Mouse (Mus musculus): Measurements from ENCODE around the gene Bpifa6. TPM values are rescaled to one million over a fixed set of nuclear protein-coding genes. Genes with fewer than 3 reads are reported as not detected.

Bpifa6 gene
- polyA plus RNA-seq, 1 experiment from 2014 or later: not detected

DNA sequence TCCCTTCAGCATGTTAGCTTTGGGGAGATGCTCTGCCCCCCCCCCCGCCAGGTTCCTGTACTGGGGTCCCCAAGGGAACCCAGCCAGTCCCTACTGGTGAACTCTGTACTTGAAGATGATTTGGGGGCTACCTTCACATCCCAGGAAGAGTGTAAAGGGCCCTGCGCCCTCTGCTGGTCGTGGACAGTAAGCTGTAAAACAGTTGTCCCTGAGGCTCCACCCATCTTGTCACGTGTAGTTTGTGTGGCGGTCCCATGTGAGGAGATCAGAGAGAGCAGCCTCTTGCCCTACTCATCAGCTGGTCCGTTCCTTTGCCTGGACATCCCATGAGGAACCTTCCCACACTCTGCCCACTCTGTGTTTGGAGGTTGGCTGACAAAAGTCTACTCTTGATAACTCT, 20.9 kb upstream of the Bpifa6 start:
- Histone ChIP-seq H3K9me3 (ENCODE audit: control insufficient read depth, low read length) (no peaks in the 10 kb centered on the region), H3K27me3 (ENCODE audit: control insufficient read depth, insufficient read depth, low read length) (no peaks in the 10 kb centered on the region), H3K27ac (ENCODE audit: low read depth, low read length) (no peak overlapping the region), H3K36me3 (ENCODE audit: control insufficient read depth, insufficient read depth, low read length) (no peaks in the 10 kb centered on the region), H3K4me3 (ENCODE audit: low read depth, low read length) (no peak overlapping the region), H3K9ac (replicated peaks; ENCODE audit: low read depth, low read length) (no peak overlapping the region), H3K4me1 (ENCODE audit: control insufficient read depth, insufficient read depth, low read length) (no peaks in the 10 kb centered on the region), H3K4me2 (ENCODE audit: low read depth, low read length) (no peak overlapping the region)
- no peak for ATAC-seq (ENCODE audit: low read depth)
- WGBS: 11% methylated on average over 6 of the region's 6 CpGs

- Histone ChIP-seq H3K27me3 (ENCODE audit: control insufficient read depth, insufficient read depth, low read length) (no peaks in the 10 kb centered on the region), H3K4me1 (ENCODE audit: control insufficient read depth, insufficient read depth, low read length) (no peaks in the 10 kb centered on the region), H3K36me3 (ENCODE audit: control insufficient read depth, insufficient read depth, low read length) (no peaks in the 10 kb centered on the region), H3K4me3 (ENCODE audit: low read depth, low read length) (no peak overlapping the region), H3K9me3 (ENCODE audit: control insufficient read depth, low read length) (no peaks in the 10 kb centered on the region), H3K27ac (ENCODE audit: low read depth, low read length) (no peak overlapping the region), H3K4me2 (ENCODE audit: low read depth, low read length) (no peak overlapping the region), H3K9ac (replicated peaks; ENCODE audit: low read depth, low read length) (no peak overlapping the region)
- no peak for ATAC-seq (ENCODE audit: low read depth)
- WGBS: 71% methylated on average over 4 of the region's 4 CpGs
Observed at GRCm38 (mm10) chr2:153962821-153963331, 11.9 kb upstream of the Bpifa6 start.

DNA sequence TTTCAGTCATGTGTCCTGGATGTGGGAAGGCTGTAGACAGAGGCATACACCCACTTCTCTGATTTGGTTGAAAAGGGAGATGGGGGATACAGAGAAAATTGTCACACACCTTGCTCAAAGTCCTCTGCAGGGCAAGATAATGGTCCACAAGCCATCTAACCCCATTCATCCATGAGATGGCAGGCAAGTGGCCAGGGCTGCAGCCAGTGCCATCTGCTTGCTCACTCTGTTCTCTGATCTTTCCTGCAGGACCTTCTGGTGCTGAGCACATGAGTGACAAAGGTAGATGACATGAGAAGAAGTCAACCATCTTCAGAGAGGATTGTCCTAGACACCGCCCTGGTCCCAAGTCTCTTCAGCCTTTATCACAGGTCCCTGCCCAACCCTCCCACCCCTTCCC, 11.4 kb upstream of the Bpifa6 start:
- H3K27ac ChIP-seq (ENCODE audit: low read depth, low read length): no peak overlapping the region
- no peaks in the 10 kb centered on the region for H3K4me1 ChIP-seq (ENCODE audit: control insufficient read depth, insufficient read depth, low read length)
- no peaks in the 10 kb centered on the region for H3K9me3 ChIP-seq (ENCODE audit: control insufficient read depth, low read length)
- no peaks in the 10 kb centered on the region for H3K27me3 ChIP-seq (ENCODE audit: control insufficient read depth, insufficient read depth, low read length)
- WGBS: 100% methylated on average over 1 of the region's 1 CpGs
- H3K36me3 ChIP-seq (ENCODE audit: control insufficient read depth, insufficient read depth, low read length): no peaks in the 10 kb centered on the region
- H3K4me2 ChIP-seq (ENCODE audit: low read depth, low read length): no peak overlapping the region
- ATAC-seq (ENCODE audit: low read depth): no peak
- H3K4me3 ChIP-seq (ENCODE audit: low read depth, low read length): no peak overlapping the region
- no peak overlapping the region for H3K9ac ChIP-seq (replicated peaks; ENCODE audit: low read depth, low read length)

DNA sequence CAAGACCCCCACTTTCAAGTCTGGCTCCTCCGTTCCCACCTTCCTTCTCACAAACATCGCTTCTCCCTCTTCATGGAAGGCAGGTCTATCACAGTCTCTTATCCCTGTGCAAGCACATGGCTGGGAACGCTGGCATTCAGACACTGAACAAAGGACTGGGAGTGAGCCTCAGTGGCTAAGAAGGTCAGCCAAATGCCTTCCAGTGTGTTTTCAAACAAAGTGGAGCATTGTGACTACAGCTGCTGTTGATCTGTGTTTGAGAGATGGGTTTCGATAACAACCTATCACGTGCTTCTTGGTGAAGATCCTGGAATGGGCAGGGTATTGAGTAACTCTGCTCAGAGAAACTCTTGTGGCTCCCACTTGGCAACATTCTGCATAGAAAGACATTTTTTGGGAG, 4.5 kb upstream of the Bpifa6 start:
- Histone ChIP-seq H3K4me3 (ENCODE audit: low read depth, low read length) (no peak overlapping the region), H3K36me3 (ENCODE audit: control insufficient read depth, insufficient read depth, low read length) (no peaks in the 10 kb centered on the region), H3K9me3 (ENCODE audit: control insufficient read depth, low read length) (no peaks in the 10 kb centered on the region), H3K9ac (replicated peaks; ENCODE audit: low read depth, low read length) (no peak overlapping the region), H3K4me2 (ENCODE audit: low read depth, low read length) (no peak overlapping the region), H3K27me3 (ENCODE audit: control insufficient read depth, insufficient read depth, low read length) (no peaks in the 10 kb centered on the region), H3K4me1 (ENCODE audit: control insufficient read depth, insufficient read depth, low read length) (no peaks in the 10 kb centered on the region), H3K27ac (ENCODE audit: low read depth, low read length) (no peak overlapping the region)
- ATAC-seq (ENCODE audit: low read depth): no peak; the same call in 1 of the 2 replicates
- WGBS: 61% methylated on average over 5 of the region's 5 CpGs

GRCm38 (mm10) chr2:153995770-153996169, 21.0 kb downstream of the Bpifa6 start:
- Histone ChIP-seq H3K27me3 (ENCODE audit: control insufficient read depth, insufficient read depth, low read length) (no peaks in the 10 kb centered on the region), H3K9me3 (ENCODE audit: control insufficient read depth, low read length) (no peaks in the 10 kb centered on the region), H3K4me2 (ENCODE audit: low read depth, low read length) (no peak overlapping the region), H3K4me1 (ENCODE audit: control insufficient read depth, insufficient read depth, low read length) (no peaks in the 10 kb centered on the region), H3K9ac (replicated peaks; ENCODE audit: low read depth, low read length) (no peak overlapping the region), H3K4me3 (ENCODE audit: low read depth, low read length) (no peak overlapping the region), H3K36me3 (ENCODE audit: control insufficient read depth, insufficient read depth, low read length) (no peaks in the 10 kb centered on the region), H3K27ac (ENCODE audit: low read depth, low read length) (no peak overlapping the region)
- WGBS: 10% methylated on average over 7 of the region's 7 CpGs
- ATAC-seq (ENCODE audit: low read depth): no peak

DNA sequence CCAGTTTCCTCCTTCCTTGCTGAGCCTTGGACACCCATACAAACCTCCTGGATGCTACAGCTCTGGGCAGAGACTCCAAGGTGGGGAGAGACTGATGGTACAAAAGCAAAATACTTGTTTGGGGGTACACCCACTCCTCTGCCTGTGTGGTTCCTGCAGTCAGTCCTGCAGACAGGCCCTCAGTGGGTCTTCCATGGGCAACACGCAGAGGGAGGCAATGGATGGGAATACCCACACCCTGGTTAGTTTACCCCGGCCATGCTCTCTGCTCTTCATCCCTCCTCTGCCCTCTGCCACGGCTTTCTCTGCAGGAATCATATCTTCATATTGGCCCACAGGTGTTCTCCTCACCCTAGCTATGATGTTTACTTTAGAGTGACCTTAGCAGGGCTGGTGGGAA, 25.8 kb downstream of the Bpifa6 start:
- Histone ChIP-seq H3K4me2 (ENCODE audit: low read depth, low read length) (no peak overlapping the region), H3K27ac (ENCODE audit: low read depth, low read length) (no peak overlapping the region), H3K36me3 (ENCODE audit: control insufficient read depth, insufficient read depth, low read length) (no peaks in the 10 kb centered on the region), H3K27me3 (ENCODE audit: control insufficient read depth, insufficient read depth, low read length) (no peaks in the 10 kb centered on the region), H3K4me3 (ENCODE audit: low read depth, low read length) (no peak overlapping the region), H3K4me1 (ENCODE audit: control insufficient read depth, insufficient read depth, low read length) (no peaks in the 10 kb centered on the region), H3K9ac (replicated peaks; ENCODE audit: low read depth, low read length) (no peak overlapping the region), H3K9me3 (ENCODE audit: control insufficient read depth, low read length) (no peaks in the 10 kb centered on the region)
- WGBS: 91% methylated on average over 3 of the region's 3 CpGs
- ATAC-seq (ENCODE audit: low read depth): no peak

- Histone ChIP-seq H3K9ac (replicated peaks; ENCODE audit: low read depth, low read length) (no peak overlapping the region), H3K9me3 (ENCODE audit: control insufficient read depth, low read length) (no peaks in the 10 kb centered on the region), H3K4me1 (ENCODE audit: control insufficient read depth, insufficient read depth, low read length) (no peaks in the 10 kb centered on the region)
Observed at GRCm38 (mm10) chr2:154001056-154001455, 26.3 kb downstream of the Bpifa6 start.

DNA sequence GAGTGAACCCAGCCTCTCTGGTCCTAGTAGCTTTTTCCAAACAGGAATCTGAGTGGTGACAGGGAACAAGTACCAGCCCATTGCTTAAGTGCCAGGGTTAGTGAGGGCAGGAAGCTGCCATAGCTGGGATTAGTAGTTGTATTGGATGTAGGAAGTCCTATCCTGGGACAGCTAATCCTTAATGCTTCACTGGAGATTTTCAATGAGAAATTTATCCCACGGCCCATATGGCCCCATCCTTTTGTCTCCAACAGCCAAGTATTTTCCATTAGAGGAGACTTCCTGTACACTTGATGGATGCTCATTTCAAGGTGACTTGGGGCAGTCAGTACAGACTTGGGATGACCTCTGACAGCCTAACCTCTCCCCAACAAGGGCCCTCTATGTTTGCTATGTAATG, 29.7 kb downstream of the Bpifa6 start:
- Histone ChIP-seq H3K27ac (ENCODE audit: low read depth, low read length) (no peak overlapping the region), H3K9ac (replicated peaks; ENCODE audit: low read depth, low read length) (no peak overlapping the region), H3K4me1 (ENCODE audit: control insufficient read depth, insufficient read depth, low read length) (no peaks in the 10 kb centered on the region), H3K27me3 (ENCODE audit: control insufficient read depth, insufficient read depth, low read length) (no peaks in the 10 kb centered on the region), H3K9me3 (ENCODE audit: control insufficient read depth, low read length) (no peaks in the 10 kb centered on the region), H3K36me3 (ENCODE audit: control insufficient read depth, insufficient read depth, low read length) (no peaks in the 10 kb centered on the region), H3K4me2 (ENCODE audit: low read depth, low read length) (no peak overlapping the region), H3K4me3 (ENCODE audit: low read depth, low read length) (no peak overlapping the region)
- ATAC-seq (ENCODE audit: low read depth): no peak
- WGBS: 61% methylated on average over 1 of the region's 1 CpGs

More at GRCm38 (mm10) chr2:154001056-154001455, 26.3 kb downstream of the Bpifa6 start:
- Histone ChIP-seq H3K27me3 (ENCODE audit: control insufficient read depth, insufficient read depth, low read length) (no peaks in the 10 kb centered on the region), H3K4me2 (ENCODE audit: low read depth, low read length) (no peak overlapping the region), H3K27ac (ENCODE audit: low read depth, low read length) (no peak overlapping the region), H3K36me3 (ENCODE audit: control insufficient read depth, insufficient read depth, low read length) (no peaks in the 10 kb centered on the region), H3K4me3 (ENCODE audit: low read depth, low read length) (no peak overlapping the region)
- ATAC-seq (ENCODE audit: low read depth): no peak

DNA sequence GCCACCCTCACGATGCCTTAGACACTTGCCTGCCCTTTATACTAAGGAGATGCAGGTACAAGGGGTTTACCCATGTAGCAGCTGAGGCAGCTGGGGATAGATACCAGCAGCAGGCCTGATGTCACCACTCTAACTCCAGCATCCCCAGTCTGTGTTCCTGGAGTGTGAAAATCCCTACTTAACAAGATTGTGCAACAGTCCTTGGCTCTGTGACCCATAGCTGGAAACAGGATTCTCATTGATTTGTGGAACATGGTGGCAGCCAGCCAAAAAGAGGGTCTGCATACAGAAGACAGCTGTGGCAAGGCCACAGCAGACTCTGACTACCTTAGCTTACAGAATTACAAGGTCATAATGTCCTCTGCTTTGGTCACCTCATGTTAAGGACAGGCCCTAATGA, 30.3 kb downstream of the Bpifa6 start:
- no peak overlapping the region for H3K27ac ChIP-seq (ENCODE audit: low read depth, low read length)
- 86% methylated on average over 1 of the region's 1 CpGs for WGBS
- ATAC-seq (ENCODE audit: low read depth): no peak
- H3K9me3 ChIP-seq (ENCODE audit: control insufficient read depth, low read length): no peaks in the 10 kb centered on the region
- no peaks in the 10 kb centered on the region for H3K36me3 ChIP-seq (ENCODE audit: control insufficient read depth, insufficient read depth, low read length)
- H3K4me1 ChIP-seq (ENCODE audit: control insufficient read depth, insufficient read depth, low read length): no peaks in the 10 kb centered on the region
- no peak overlapping the region for H3K4me2 ChIP-seq (ENCODE audit: low read depth, low read length)
- H3K9ac ChIP-seq (replicated peaks; ENCODE audit: low read depth, low read length): no peak overlapping the region
- no peaks in the 10 kb centered on the region for H3K27me3 ChIP-seq (ENCODE audit: control insufficient read depth, insufficient read depth, low read length)
- H3K4me3 ChIP-seq (ENCODE audit: low read depth, low read length): no peak overlapping the region

DNA sequence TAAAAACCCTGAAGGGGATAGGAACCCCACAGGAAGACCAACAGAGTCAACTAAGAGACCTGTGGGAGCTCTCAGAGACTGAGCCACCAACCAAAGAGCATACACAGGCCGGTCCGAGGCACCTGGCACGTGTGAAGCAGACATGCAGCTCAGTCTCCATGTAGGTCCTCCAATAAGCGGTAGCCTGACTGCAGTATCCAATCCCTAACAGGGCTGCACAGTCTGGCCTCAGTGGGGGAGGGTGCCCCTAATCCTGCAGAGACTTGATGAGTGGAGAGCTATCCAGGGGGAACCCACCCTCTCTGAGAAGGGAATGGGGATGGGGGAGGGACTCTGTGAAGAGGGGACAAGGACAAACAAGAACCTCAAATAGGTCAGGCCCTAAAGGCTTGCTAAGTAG, 31.0 kb downstream of the Bpifa6 start:
- Histone ChIP-seq H3K9me3 (ENCODE audit: control insufficient read depth, low read length) (no peaks in the 10 kb centered on the region), H3K27me3 (ENCODE audit: control insufficient read depth, insufficient read depth, low read length) (no peaks in the 10 kb centered on the region), H3K4me3 (ENCODE audit: low read depth, low read length) (no peak overlapping the region), H3K36me3 (ENCODE audit: control insufficient read depth, insufficient read depth, low read length) (no peaks in the 10 kb centered on the region), H3K9ac (replicated peaks; ENCODE audit: low read depth, low read length) (no peak overlapping the region), H3K4me2 (ENCODE audit: low read depth, low read length) (no peak overlapping the region), H3K4me1 (ENCODE audit: control insufficient read depth, insufficient read depth, low read length) (no peaks in the 10 kb centered on the region), H3K27ac (ENCODE audit: low read depth, low read length) (no peak overlapping the region)
- 92% methylated on average over 4 of the region's 4 CpGs for WGBS
- ATAC-seq (ENCODE audit: low read depth): no peak
